Mouse (Mus musculus): ENCODE results near the gene Pacsin2. TPM values are rescaled to one million over a fixed set of nuclear protein-coding genes. Genes with fewer than 3 reads are reported as not detected.

The Pacsin2 gene
- polyA plus RNA-seq, 1 experiment: 74.1 TPM

DNA sequence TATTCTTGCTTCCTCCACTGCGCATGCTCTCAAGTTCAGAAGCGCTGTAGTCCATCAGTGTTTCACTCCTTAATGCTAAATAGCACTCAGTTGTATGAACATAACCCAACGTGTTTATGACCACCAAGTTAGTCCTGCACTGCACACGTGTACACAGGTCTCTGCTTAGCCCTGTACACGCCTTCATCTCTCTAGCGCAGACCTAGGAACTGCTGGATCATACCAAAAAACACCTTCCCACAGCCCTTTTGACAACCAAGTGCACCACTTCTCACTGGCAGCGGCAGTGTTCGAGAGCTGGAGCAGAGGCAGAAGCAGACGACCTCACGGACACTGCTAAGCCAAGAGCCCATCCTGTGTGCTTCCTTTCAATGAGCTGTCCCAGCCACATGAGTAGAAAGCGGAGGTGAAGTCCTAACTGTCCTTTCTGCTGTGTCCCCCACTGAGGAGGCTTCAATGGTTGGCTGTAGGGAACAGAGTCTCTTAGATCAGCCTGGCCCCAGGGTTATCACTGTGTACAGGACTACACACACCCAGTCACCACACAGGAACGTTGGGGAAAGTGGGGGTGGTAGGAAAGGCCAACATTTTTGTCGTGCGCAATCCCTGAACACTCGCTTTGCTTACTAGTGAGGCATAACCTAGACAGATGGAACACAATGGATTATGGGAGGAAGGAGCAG, 42.0 kb downstream of the Pacsin2 start:
- no peak for TF ChIP-seq GATA1 (IDR thresholded peaks at IDR 0.05; ENCODE audit: low read length)

DNA sequence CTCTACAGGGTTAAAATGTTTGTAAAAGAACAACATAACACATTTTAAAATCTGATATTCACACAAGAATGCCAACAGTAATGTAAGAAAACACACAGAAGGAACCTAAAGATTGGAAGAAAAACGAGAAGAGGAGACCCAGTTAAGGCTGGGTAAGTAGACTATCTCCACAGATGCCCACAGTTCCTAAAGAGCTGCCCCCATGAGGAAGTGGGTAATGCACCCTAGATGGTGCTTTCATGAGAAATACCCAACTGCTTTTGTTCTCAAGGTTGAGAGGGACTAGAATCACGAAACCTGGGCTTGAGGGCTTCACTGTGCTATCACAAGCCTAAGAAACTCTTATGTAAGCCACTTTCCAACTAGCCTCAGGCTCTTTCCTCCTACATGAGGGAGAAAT, 44.8 kb downstream of the Pacsin2 start:
- no peak for TF ChIP-seq GATA1 (IDR thresholded peaks at IDR 0.05; ENCODE audit: low read length)

DNA sequence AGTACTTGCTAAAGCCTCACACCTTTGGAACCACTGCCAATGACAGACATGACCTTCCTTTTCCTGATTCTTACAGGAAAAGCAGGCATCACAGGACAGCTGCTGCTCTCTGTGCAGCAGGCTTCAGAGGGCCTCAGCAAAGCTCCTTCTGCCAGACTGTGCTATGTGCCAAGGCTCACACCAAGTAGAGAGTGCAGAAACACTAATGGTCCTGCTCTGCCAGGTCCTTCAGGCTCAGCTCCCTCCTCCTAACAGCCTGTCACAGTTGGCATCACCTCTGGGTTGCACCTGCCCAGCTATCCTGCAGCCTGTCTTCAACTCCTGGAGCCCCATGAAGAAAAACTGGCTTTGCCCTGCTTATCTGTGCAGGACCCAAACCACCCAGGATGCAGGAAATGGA, 45.7 kb downstream of the Pacsin2 start:
- TF ChIP-seq GATA1 (IDR thresholded peaks at IDR 0.05; ENCODE audit: low read length): no peak

DNA sequence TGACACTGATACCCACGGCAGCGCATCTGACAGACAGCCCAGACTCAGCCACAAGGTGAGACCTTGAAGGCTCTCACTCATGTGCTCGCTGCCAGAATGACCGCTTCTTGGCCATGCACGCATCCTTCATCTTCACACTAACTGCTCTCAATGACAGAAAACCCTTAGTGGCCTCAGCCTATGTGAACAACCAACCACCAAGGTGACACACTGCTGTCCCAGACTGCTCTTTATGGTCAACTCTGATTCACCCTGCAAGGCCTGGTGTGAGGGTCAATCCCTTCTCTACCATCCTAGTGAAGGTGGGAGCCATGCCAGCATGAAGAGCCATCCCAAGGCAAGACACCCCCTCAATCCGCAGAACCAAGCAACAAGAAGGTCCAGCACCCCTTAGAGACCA, 46.5 kb downstream of the Pacsin2 start:
- TF ChIP-seq GATA1 (IDR thresholded peaks at IDR 0.05; ENCODE audit: low read length): no peak

DNA sequence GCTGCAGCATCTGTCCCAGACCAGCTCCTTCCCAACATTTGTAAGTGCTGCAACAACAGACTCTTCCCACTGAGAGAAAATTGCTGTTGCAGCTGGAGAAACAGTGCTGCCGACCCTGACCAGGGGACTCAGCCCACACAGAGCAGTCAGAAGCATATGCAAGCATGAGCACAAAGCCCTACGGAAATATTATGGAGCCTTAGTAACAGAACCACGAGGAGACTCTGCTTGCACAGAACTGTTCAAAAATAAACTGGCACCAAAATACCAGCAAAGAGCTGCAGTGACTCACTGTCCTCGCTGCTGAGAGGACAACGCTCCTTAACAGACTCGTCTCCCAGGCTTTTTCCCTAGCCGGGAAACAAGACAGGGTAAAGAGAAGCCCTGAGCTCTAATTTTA, 47.0 kb downstream of the Pacsin2 start:
- no peak for TF ChIP-seq GATA1 (IDR thresholded peaks at IDR 0.05; ENCODE audit: low read length)

DNA sequence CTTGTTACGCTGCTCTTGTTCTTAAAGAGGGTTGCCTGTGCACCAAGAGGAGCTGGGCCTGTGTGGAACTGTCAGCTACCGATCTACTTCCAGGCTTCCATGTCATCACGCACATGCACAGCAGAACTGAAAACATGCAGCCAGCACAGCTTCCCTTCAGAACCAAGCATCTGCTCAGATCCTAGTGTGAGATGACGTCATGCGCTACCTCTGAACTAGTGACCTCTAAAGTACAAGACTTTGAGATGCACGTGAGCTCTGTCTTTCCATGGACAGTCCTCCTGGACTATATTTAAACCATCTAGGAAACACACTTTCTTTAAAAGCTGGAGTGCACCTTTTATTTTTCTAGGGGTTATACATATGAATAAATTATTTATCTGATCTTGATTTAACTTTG, 49.0 kb downstream of the Pacsin2 start:
- no peak for TF ChIP-seq GATA1 (IDR thresholded peaks at IDR 0.05; ENCODE audit: low read length)

DNA sequence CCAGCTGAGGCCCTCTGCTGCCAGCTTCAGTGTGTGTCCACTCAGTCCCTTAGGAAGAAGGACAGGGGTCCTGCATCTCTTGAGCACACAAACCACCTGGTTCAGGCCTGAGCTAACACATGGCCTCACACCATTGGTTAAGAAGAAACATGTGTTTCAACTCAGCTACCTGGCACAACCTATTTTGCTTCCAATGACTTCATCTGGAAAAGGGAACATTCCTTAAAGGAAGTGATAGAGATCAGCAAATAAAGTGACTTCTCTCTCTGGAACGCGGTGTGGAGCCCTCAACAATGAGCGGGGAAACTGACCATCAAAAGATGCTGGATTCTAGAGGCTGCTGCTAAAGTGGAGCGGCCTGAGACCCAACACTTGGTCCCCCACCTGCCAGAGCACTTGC, 52.8 kb downstream of the Pacsin2 start:
- no peak for TF ChIP-seq GATA1 (IDR thresholded peaks at IDR 0.05; ENCODE audit: low read length)

DNA sequence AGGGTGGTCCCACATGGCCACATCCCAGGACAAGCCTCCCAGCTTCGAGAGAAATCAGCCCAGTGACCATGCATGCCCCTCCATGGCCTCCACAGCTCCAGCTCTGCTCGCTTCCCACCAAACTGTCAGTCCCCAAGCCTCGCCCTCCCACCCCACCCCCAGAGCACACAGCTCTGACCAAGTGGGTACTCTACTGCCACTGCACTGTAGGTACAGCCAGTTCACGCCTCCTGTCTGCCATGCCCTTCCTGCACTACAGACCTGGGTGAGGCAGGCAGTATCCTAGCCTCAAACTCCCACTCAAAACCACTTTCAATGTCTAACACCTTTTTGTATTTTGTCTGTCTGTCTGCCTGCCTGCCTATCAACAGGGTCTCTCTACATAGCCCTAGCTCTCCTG, 53.7 kb downstream of the Pacsin2 start:
- TF ChIP-seq GATA1 (IDR thresholded peaks at IDR 0.05; ENCODE audit: low read length): no peak

DNA sequence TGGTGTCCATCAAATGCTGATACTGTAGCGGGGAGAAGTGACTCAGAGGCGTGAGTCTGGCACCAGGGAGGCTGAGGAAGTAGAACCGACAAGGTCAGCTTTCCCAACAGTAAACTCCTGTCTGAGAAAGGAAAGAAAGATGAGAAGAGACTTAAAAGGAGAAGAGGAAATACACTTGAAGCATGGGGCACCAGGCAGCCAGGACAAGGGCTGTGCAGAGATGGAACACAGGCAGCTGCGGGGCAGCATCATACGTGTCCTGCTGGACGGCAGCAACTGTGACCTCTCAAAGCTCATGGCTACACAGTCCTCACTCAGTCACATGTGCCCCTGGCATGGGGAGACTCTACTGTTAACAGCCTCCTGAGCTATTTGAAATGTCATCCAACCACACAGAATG, 54.1 kb downstream of the Pacsin2 start:
- TF ChIP-seq GATA1 (IDR thresholded peaks at IDR 0.05; ENCODE audit: low read length): no peak

DNA sequence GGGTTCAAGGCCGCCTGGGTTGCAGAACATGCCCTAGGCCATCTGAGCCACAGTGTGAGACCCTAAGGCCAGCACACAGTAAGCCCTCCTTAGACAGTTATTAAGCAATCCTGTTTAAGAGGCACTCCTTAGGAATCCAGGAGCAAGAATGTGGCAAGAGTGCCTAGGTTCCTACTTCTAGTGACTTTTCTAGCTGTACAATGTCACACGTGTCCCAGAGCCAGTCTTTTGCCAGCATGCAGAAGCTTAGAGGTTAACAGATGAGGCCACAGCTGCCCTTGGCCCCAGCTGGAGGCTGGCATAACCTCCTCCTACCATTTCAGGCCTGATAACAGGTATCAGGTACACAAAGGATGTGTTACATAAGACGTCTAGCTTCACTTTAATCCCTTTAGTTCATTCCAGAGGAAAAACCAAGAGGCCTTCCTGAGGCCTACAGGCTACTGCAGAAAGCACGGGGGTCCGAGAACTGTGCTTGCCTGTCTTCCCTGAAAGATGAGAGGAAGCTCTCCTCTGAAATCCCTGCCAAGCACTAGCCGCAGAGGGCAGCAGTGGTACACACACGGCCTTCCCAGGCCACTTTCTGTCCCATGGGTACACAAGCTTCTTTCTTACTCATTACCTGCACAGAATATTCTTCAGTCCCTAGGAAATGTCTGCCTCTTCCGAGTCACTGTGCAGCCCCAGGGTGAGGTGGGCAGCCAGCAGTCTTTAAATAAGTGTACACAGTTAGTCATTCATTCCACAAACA, 55.5 kb downstream of the Pacsin2 start:
- TF ChIP-seq GATA1 (IDR thresholded peaks at IDR 0.05; ENCODE audit: low read length): no peak

DNA sequence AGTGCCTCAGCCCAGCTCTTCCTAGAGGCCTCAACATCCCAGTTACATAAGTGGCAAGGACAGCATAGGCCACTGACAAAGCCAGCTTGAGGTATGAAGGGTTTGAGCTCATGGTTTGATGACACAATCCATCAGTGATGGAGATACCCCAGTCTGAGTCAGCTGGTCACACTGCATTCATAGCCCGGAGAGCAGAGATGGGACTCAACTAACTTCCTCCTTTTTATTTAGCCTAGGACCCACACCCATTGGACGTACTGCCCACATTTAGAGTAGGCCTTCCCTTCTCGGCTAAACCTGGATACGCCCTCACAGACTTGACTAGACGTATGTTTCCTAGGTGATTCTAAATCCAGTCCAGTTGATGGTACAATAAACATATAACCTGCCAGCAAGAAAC, 56.2 kb downstream of the Pacsin2 start:
- TF ChIP-seq GATA1 (IDR thresholded peaks at IDR 0.05; ENCODE audit: low read length): no peak

DNA sequence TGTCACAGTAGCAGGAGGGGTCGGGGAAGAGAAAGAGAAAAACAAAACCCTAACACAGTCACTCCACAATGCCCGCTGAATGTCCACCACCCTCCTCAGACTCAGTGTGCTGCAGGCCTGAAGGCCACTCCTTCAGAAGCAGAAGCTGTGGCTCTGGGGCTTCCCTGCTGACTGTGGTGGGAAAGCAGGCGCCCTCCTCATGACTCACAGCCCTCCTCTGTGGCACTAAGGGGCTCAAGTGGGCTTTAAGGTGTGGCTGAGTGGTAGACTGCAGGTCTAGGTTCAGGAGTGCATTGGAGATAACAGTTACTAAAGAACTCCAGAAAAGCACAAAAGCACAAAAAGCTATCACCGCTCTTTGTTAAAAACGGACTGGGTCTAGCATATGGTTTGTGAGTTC, 56.9 kb downstream of the Pacsin2 start:
- TF ChIP-seq GATA1 (IDR thresholded peaks at IDR 0.05; ENCODE audit: low read length): no peak

DNA sequence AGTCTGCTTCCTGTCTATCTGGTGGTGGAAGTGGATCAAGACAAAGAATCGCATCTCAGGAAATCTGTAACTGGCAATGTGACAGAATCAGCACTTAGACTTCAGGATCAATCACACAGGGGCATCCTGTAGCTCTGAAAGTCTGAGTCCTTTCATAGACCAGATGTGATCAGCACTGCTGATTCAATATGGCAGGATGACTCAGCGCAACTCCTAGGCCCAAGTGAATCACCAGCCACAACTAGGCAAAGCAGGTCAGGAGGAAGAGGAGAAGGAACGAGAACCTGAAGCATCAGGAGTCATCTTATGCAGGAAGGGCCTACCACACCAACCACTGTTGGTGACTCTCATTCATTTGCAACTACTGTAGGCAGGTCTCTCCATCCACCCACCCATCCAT, 60.4 kb downstream of the Pacsin2 start:
- TF ChIP-seq GATA1 (IDR thresholded peaks at IDR 0.05; ENCODE audit: low read length): no peak

DNA sequence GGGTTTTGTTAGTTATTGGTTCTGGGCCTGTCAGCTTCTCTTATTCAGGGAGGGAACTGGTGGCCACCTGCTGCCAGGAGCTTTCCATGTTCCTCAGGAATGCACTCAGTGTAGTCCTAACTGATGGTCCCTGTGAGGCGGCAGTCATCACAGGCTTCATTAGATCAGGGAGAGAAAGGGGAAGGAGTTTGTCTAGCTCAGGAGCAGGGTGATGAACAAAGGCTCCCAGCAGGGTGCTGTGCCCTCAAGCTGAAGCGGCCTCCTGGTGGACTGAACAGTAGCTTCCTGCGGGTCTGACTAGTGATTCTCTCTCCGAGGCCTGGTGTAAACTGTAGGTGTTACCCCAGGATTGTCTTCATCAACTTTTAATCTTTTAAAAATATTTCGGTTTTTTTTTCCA, 61.4 kb downstream of the Pacsin2 start:
- TF ChIP-seq GATA1 (IDR thresholded peaks at IDR 0.05; ENCODE audit: low read length): no peak

DNA sequence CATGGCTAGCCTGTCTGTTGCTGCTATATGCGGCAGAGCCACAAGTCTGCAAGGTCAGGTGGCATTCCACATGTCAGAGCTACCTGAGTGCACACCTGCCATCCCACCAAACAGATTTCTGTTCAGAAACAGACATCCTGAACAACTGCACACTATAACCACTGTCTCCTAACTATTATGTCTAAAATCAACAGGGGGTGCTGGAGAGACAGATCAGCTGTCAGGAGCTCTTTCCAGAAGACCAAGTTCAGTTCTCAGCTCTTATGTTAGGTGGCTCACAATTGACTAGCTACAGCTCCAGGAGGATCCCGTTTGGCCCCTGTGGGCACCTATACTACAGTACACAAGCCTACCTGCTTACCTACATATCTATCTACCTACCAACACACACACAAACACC, 71.7 kb downstream of the Pacsin2 start:
- no peak for TF ChIP-seq GATA1 (IDR thresholded peaks at IDR 0.05; ENCODE audit: low read length)

DNA sequence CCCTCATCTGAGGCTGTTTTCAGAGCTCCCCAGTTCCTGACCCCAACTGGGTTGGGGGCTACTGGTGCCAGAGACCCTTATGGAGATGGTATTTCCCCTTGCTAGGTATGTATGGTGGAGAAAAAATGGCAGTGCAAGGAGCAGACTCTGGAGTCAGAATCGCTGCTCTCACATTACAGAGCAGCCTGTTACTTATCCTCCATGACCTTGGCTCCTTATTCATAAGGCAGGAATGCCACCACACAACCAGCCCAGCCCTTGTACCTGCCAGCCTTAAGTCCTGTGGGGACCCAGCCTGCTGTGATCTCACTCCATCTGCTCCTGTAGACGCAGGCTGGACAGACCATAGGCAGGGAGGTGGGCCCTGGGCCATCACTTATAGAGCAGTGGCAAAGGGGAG, 76.5 kb downstream of the Pacsin2 start:
- TF ChIP-seq GATA1 (IDR thresholded peaks at IDR 0.05; ENCODE audit: low read length): no peak

DNA sequence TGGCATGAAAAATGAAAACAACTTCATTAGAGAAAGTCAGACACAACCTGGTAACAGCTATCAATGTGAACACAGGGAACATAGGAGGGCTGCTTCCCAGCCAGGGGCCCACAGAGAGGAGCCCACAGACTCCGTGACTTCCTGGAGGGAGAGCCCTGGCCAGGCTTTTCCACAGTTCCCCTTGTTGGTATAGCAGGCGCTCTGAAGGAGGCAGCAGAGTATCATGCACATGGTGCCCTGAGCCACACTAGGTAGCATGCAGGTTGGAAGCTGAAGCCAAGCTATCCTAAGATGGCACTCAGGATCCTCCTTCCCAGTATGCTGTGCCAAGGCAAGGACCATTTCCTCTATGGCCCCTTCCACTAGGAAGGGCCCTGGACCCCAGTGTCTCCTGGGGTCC, 80.8 kb downstream of the Pacsin2 start:
- TF ChIP-seq GATA1 (IDR thresholded peaks at IDR 0.05; ENCODE audit: low read length): no peak
